Mouse (Mus musculus) spleen, adult 18-20 months (tissue): ENCODE data around the gene Dntt.

Experiments used
- DNase-seq, 2 experiments: peaks; one replicate each; pipeline ENCODE4 v3.0.0; 2022; ENCODE audit warnings: mixed read lengths in 2 of 2

Dntt gene

GRCm38 (mm10) chr19:41011676-41012075 is 17.4 kb upstream of the Dntt start:
- DNase-seq, result no peak

GRCm38 (mm10) chr19:41013591-41013990 is 15.5 kb upstream of the Dntt start:
- DNase-seq, result no peak

GRCm38 (mm10) chr19:41014003-41014402 is 15.1 kb upstream of the Dntt start:
- no peak for DNase-seq

DNA sequence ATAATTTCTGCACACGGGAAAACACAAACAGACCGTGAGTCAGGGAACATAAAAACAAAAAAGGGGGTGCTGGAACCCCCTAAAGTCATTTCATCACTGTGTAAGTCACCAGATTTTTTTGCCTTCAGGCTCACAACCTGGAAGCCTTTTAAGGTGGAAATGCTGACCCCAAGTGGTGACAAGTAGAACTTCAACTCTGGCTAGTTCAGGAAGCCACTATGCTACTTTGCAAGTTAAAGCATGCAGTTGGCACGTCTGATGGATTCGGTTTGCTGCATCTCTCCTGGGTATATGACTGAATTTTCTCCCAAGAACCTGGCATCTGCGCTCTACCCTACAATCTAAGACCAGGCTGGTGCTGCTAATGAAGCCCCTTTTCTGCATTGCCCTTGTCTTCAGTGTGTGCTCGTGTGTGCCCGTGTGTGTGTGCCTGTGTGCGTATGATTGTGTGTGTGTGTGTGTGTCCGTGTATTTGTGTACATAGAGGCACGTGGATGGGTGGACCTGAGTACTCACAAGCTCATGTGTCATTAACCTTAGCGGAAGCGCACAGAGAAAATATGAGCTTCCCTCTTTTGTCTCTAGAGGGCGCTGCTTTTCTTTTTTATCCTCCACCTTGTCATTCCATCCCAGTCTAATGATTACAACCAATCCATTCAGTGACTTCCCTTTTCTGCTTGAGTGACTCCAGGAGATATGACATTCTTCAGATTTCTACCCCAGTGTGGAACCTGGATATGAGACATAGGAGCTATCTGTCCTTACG is 12.9 kb upstream of the Dntt start:
- DNase-seq, result peak in 1 of 2 experiments; percentile 32

- DNase-seq, result no peak
These were observed 9.9 kb upstream of the Dntt start for GRCm38 (mm10) chr19:41019164-41019675.

DNA sequence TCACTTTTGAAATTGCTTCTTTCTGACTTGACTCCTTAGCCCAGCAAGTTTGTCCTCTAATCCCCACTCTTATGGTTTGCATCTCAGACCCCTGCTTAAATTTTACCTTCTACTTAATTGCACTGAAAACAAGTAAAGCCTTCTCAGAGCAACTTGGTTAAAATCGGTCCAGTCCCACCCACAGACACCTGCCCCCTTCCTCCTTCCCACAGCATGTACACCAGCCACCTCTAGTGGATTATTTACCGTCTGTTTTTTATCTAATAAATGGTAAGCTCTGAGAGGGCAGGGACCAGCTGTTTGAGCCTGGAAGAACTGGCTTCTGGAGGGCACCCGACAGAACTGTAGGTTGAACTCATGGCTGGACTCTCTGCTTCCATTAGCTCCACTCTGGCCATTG is 8.5 kb upstream of the Dntt start:
- no peak for DNase-seq

- DNase-seq, result no peak
These were observed 6.8 kb upstream of the Dntt start for GRCm38 (mm10) chr19:41022244-41022643.

GRCm38 (mm10) chr19:41026551-41026950 is 2.5 kb upstream of the Dntt start:
- no peak for DNase-seq

DNA sequence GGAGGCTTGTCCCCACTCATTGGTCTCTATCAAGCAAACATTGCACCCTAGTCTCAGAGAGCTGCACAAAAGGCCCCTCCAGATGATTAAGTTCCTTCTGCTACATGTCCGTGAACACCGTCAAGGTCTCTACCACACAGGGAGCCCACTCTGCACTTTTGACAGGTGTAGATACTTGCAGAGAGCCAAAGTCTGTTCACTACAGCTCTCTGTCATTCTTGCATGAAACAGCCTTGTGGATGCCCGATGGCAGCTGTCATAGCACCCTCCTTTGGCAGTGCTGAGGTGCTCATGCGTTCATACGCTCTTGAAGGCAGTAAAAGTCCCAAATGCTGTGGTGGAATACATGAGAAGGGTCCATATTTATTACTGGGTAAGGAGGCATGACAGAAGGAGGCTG is 2.1 kb upstream of the Dntt start:
- no peak for DNase-seq

GRCm38 (mm10) chr19:41027601-41028000 is 1.5 kb upstream of the Dntt start:
- DNase-seq, result no peak

- no peak for DNase-seq
These were observed 1.1 kb downstream of the Dntt start for GRCm38 (mm10) chr19:41030161-41030560.

DNA sequence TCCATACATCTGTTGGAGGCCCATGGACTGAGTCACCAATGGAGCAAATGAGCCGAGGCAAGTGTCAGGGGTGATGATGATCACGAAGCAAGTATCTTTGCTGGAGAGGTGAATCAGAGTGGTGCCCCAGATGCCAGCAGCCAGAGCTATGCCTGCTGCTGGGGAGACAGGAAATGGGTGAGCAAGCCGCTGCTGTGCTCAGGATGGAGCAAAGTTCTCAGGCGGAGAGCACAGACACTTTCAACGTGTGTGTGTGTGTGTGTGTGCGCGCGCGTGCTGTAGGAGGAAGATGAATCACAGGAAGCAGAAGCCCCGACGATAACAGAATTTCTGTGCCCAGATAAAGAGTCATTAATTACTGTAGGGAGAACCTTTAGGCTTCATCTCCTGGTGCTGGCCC is 1.9 kb downstream of the Dntt start:
- peak; percentile 14 to 33 for DNase-seq

GRCm38 (mm10) chr19:41031869-41032268 is 2.8 kb downstream of the Dntt start:
- no peak for DNase-seq

GRCm38 (mm10) chr19:41035809-41036551 is 6.9 kb downstream of the Dntt start:
- no peak for DNase-seq

DNA sequence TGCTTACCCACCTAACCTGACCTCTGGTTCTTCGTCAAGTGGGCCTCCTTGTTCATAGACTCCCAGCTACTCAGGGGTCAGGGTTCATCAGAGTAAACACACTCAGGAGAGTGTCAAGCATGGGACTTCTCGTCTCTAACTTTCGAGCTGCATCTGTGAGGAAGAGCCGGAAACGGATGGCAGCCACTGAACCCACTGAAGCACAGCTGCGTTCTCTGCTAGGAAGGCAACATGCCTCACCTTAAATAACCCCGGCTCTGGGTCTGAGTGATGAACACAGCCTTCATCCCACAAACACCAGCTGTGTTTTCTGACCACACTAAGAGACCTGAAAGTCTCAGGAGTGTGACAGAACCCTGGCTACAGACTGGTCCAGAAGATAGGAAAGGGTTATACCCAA is 10.0 kb downstream of the Dntt start:
- DNase-seq, result peak; percentile 21 to 27

DNA sequence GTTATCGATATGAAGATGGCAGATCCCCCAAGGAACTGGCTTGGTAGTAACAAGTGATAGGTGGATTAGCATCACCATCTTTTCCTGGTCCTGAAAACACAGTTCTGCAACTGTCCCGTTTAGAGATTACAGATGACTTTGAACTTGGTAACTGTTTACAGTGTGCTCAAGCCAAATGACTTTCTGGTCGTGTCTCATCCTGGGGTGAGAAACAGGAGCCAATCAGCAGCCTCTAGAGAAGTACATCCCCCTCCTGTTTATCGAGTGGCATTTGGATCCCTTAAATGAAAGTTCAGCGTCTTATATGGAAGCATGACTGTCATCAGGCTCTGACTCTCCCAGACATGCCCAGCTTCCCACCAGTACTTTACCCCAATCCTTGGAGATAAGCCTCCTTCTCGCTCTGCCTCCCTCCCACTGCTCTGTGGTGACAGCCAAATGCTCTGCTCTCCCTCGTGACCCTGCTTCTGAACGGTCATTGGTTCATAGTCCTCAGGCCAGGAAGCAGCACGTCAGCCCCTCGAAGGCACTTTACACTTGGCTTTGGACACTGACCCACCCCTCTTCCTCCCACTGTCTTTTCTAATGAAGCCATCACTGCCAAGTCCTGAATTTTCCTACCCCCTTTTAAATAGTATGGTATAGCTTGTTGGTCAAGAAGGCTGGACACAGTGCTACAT is 16.2 kb downstream of the Dntt start:
- no peak for DNase-seq

- DNase-seq, result no peak
These were observed 18.5 kb downstream of the Dntt start for GRCm38 (mm10) chr19:41047437-41048186.

DNA sequence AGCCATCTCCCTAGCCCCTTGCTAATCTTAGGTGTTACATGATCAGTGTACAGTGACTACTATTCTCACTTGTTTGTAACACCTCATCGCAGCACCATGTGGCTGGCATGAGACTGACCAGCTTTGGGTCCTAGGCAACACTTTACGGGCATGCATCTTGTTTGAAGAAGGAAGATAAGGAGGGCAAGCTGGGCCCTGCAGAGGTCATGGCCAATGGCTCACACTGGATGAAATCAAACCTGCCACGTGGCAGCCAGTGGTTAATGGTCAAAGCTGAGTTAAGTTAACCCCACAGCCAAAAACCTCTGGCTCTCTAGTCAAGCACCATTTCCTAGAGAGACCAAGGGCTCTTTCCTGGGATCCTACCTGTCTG is 19.1 kb downstream of the Dntt start:
- DNase-seq, result no peak

GRCm38 (mm10) chr19:41051714-41052113 is 22.6 kb downstream of the Dntt start:
- DNase-seq, result no peak

DNA sequence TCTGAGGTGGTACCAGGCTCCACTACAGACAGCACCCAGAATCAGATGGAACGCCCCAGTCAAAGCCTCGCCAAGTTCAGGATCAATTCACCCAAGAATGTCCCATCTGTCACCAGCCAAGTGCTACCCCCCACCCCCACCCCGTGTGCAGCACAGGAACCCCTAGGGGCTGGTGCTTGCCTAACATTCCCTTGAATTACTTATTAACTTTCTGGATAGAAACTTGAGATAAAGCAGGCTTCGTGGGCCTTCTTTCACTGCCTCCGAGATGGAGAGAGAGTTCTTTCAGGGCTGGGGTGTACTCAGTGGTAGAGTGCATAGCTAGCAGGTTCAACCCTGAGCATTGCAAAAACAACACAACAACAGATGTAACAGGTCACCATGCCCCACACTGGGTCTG is 23.2 kb downstream of the Dntt start:
- DNase-seq, result no peak

GRCm38 (mm10) chr19:41053530-41053929 is 24.5 kb downstream of the Dntt start:
- peak; percentile 31 to 65 for DNase-seq

DNA sequence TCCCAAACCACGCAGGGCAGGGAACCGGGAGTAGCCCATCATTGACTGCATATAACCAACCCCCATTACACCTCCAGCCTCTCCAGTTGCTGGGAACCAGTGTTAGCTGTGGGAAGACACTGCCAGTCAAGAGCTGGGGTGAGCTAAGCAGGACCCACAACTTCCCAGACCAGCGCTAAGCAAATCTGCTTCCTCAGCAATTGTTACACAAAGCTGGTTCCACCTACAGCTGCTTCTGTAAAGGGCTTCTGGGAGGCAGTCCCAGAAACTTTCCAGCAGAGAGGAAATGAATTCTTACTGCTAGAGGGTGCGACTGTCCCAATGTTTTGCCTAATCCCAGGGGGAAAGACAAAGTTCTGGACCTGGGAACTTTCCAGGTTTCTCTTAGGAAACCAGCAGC is 25.6 kb downstream of the Dntt start:
- DNase-seq, result no peak

DNA sequence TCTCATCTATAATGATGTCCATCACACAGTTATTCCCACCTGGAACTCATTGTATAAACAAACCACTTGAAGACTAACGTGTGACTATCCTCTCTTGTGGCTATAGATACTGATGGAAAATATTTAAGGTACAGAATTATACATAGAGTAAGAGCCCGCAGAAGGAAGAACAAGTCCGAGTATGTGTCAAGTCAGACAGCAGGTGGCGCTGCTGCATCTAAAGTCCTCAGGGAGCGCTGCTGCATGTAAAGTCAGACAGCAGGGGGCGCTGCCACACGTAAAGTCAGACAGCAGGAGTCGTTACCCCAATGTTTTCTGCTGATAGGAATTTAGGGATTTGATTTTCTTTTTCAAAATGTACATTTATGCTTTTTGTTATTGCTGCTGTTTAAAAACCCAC is 42.4 kb downstream of the Dntt start:
- peak; percentile 71 to 90 for DNase-seq
